Mouse (Mus musculus) R1 (cell line): ENCODE data around the gene A430005L14Rik.

Experiments used
- DNase-seq: peaks from one replicate; pipeline ENCODE4 v3.0.0-alpha.2; 2018; ENCODE audit warnings: low read depth, low spot score

A430005L14Rik gene

GRCm38 (mm10) chr4:153974431-153975291 is 17.6 kb downstream of the A430005L14Rik start, which contains the start of the genes Dffb and Cep104:
TSS of gene Dffb (minus strand) at chr4:153975126.
TSS of gene Cep104 (plus strand) at chr4:153975194.
- DNase-seq, result peak; percentile 95

DNA sequence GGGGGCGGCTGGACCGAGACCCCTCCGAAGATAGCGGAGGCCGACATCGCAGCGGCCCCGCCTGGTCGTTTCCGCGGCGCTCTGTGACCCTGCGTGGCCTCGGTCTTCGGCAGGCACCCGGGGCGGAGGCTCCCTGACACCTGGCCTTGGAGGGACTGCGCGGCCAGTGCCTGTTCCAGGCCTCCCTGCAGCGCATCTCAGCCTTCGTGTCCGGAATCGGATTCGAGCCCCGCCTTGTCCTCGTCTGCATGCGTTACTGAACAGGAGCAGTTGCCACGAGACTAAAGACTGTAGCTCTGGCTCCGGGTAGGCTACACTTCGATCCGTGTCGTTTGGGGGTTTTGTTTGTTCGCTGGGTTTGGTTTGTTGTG is 18.2 kb downstream of the A430005L14Rik start:
- DNase-seq, result peak; percentile 55

DNA sequence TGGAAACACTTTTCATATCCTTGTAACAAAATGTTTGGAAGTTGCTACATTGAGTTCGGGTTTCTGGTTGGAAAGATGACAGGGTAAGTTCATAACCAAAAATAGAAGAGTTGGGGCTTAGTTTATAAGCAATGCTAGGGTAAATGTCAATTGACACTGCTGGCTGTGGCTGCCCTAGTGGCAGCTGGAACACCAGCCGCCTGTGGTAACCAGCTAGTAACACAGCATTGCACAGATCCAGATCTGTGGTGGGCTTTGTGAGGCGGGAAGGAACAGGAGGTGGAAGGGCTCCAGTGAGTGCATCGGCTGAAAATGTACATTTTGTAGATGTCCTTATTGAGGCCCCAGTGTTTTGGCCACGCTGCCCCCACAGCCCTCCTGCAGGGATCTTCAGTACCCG is 18.7 kb downstream of the A430005L14Rik start:
- DNase-seq, result no peak

GRCm38 (mm10) chr4:153979243-153979642 is 22.2 kb downstream of the A430005L14Rik start:
- DNase-seq, result no peak

DNA sequence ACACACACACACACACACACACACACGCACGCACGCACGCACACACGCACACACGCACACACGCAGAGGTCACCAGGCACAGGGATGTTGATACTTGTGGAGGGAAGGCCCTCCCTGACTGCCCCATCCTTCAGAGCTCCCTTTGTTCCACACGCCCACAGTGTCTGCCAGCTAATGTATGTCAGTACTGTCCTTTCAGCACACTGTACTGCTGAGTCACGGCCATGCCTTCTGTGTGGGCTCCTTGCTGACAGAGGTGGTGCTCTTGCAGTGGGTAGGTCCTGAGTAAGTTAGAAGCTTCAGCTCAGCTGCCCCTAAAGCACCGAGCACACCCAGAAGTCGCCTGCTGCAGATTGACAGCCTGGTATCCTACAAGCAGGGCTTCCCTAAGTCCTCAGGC is 23.4 kb downstream of the A430005L14Rik start:
- DNase-seq, result peak; percentile 35

- DNase-seq, result no peak
These were observed 35.7 kb downstream of the A430005L14Rik start for GRCm38 (mm10) chr4:153992715-153993114.

DNA sequence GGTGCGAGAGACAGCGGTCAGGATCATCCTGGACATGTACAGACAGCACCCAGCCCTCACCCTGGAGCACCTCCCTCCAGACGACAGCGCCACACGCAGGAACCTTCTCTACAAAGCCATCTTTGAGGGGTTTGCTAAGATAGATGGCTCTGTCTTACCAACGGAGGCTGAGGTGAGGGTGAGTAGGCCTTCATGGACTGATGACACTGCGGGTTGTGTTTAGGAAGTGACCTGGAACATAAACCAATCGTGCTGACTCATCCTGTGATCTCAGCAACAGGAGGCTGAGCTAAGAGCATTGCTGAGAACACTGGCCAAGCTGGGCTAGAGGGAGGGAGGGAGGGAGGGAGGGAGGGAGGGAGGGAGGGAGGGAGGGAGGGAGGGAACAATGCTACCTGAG is 36.5 kb downstream of the A430005L14Rik start:
- DNase-seq, result peak; percentile 51

- DNase-seq, result no peak
These were observed 48.5 kb downstream of the A430005L14Rik start for GRCm38 (mm10) chr4:154005488-154005887.

GRCm38 (mm10) chr4:154006264-154006663 is 49.2 kb downstream of the A430005L14Rik start:
- DNase-seq, result no peak

- no peak for DNase-seq
These were observed 50.7 kb downstream of the A430005L14Rik start for GRCm38 (mm10) chr4:154007759-154008158.

DNA sequence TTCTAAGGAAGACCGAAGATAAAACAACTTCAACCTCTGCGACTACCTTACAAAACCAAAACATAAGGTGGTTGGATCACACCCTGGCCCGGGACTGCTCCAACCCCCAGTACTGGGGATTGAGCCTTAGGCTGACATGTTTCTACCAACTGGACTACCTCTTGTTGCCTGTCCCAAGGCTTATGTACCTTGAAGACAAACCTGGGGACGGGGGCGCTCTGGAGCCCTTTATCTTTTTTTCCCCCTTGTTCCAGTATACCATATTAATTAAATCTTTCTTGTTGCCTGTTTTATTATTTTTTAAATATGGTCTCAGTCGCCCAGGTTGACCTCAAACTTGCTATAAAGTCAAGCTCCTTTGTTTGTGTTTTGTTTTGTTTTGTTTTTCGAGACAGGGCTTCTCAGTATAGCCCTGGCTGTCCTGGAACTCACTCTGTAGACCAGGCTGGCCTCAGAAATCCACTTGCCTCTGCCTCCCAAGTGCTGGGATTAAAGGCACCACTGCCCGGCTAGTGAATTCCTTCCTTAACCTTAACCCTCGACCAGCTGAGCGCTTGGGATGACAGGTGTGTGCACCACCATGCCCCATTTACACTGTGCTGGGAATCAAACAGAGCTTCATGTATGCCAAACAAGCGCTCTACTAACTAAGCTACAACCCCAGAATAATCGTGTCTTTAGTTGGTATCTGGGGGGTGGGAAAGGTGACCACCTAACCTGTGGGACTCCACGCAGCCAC is 54.0 kb downstream of the A430005L14Rik start:
- DNase-seq, result no peak
